Mouse (Mus musculus) MEL (cell line): ENCODE measurements around the gene Spats2. TPM values are rescaled to one million over a fixed set of nuclear protein-coding genes. Genes with fewer than 3 reads are reported as not detected.
A peak's percentile ranks its signal among the peaks of the same experiment; 100 is the strongest.

ENCODE experiments used
- DNase-seq: peaks from one replicate; pipeline ENCODE4 v3.0.0; 2011; ENCODE audit warnings: low read depth, low spot score
- H3K27ac ChIP-seq: 2 replicates; pipeline ENCODE4 v1.5.1; 2012; ENCODE audit warnings: low read depth, mild to moderate bottlenecking, control low read depth, low read length, moderate library complexity; ENCODE audit not compliant: control insufficient read depth
- H3K27me3 ChIP-seq, 2 experiments: fragments of 150-350 bp in 1 of 2; sonication (generic) in 1 of 2; 2 replicates each; pipeline ENCODE4 v1.6.1; 2012; ENCODE audit warnings: low read length in 2 of 2, mild to moderate bottlenecking in 2 of 2, improper control_type of control experiment in 1 of 2, moderate library complexity in 1 of 2; ENCODE audit not compliant: insufficient read depth in 2 of 2, control insufficient read depth in 1 of 2
- H3K36me3 ChIP-seq, 2 experiments: 2 replicates each; pipeline ENCODE4 v1.6.1; 2012 to 2014; ENCODE audit warnings: low read length in 2 of 2, improper control_type of control experiment in 1 of 2, inconsistent platforms in 1 of 2, mild to moderate bottlenecking in 1 of 2; ENCODE audit not compliant: insufficient read depth in 2 of 2, control insufficient read depth in 1 of 2
- H3K4me1 ChIP-seq, 2 experiments: fragments of 150-350 bp in 1 of 2; sonication (generic) in 1 of 2; 2 replicates each; pipeline ENCODE4 v1.6.1; 2012; ENCODE audit warnings: low read length in 2 of 2, improper control_type of control experiment in 1 of 2, mild to moderate bottlenecking in 1 of 2; ENCODE audit not compliant: insufficient read depth in 2 of 2, control insufficient read depth in 1 of 2
- H3K4me3 ChIP-seq, 2 experiments: fragments of 150-350 bp in 1 of 2; sonication (generic) in 1 of 2; 2 replicates each; pipeline ENCODE4 v1.5.1; 2012; ENCODE audit warnings: low read depth in 2 of 2, low read length in 2 of 2, mild to moderate bottlenecking in 2 of 2, moderate library complexity in 2 of 2, control low read depth in 1 of 2, improper control_type of control experiment in 1 of 2; ENCODE audit not compliant: control insufficient read depth in 1 of 2, insufficient read depth in 1 of 2
- H3K79me2 ChIP-seq: 2 replicates; pipeline ENCODE4 v1.6.1; 2012; ENCODE audit warnings: mild to moderate bottlenecking, low read length, moderate library complexity; ENCODE audit not compliant: control insufficient read depth, poor library complexity, insufficient read depth
- H3K9ac ChIP-seq: 2 replicates; pipeline ENCODE4 v1.6.1; 2012; ENCODE audit warnings: low read depth, mild to moderate bottlenecking, control low read depth, low read length, moderate library complexity; ENCODE audit not compliant: control insufficient read depth, poor library complexity, severe bottlenecking
- H3K9me3 ChIP-seq: fragments of 150-350 bp; sonication (generic); replicated peaks from 2 replicates; pipeline ENCODE4 v1.6.1; 2012; ENCODE audit warnings: mild to moderate bottlenecking, low read length, improper control_type of control experiment, moderate library complexity; ENCODE audit not compliant: insufficient read depth
- CHD2 ChIP-seq: IDR thresholded peaks from 2 replicates; pipeline ENCODE4 v1.6.1; 2011; ENCODE audit warnings: low read length, improper control_type of control experiment
- CTCF ChIP-seq, 3 experiments: IDR thresholded peaks in 2 of 3; conservative IDR thresholded peaks in 1 of 3; 2 replicates each; pipeline ENCODE4 v1.5.1; 2011 to 2012; ENCODE audit warnings: low read length in 3 of 3, low read depth in 2 of 3, mild to moderate bottlenecking in 2 of 3, improper control_type of control experiment in 1 of 3, inconsistent platforms in 1 of 3, mixed read lengths in 1 of 3, moderate library complexity in 1 of 3; ENCODE audit not compliant: control insufficient read depth in 1 of 3, insufficient read depth in 1 of 3, poor library complexity in 1 of 3, severe bottlenecking in 1 of 3
- ELF1 ChIP-seq: IDR thresholded peaks from 2 replicates; pipeline ENCODE4 v1.6.1; 2014; ENCODE audit warnings: low read depth, mild to moderate bottlenecking, inconsistent platforms, low read length, improper control_type of control experiment, moderate library complexity
- GABPA ChIP-seq: IDR thresholded peaks from 2 replicates; pipeline ENCODE4 v1.6.1; 2012; ENCODE audit warnings: low read depth, mild to moderate bottlenecking, inconsistent platforms, low read length, improper control_type of control experiment, moderate library complexity
- GATA1 ChIP-seq: IDR thresholded peaks from 2 replicates; pipeline ENCODE4 v1.6.1; 2011; ENCODE audit warnings: low read depth, low read length, improper control_type of control experiment
- HCFC1 ChIP-seq: IDR thresholded peaks from 2 replicates; pipeline ENCODE4 v1.6.1; 2012; ENCODE audit warnings: low read depth, mild to moderate bottlenecking, inconsistent platforms, low read length, improper control_type of control experiment, moderate library complexity
- KAT2A ChIP-seq: conservative IDR thresholded peaks from 2 replicates; pipeline ENCODE4 v1.6.1; 2012; ENCODE audit warnings: low read depth, low read length, improper control_type of control experiment, inconsistent platforms
- MAX ChIP-seq: IDR thresholded peaks from 2 replicates; pipeline ENCODE4 v1.6.1; 2011; ENCODE audit warnings: low read length, improper control_type of control experiment
- MXI1 ChIP-seq: IDR thresholded peaks from 2 replicates; pipeline ENCODE4 v1.6.1; 2011; ENCODE audit warnings: mild to moderate bottlenecking, low read depth, low read length, improper control_type of control experiment
- NRF1 ChIP-seq: IDR thresholded peaks from 2 replicates; pipeline ENCODE4 v1.6.1; 2014; ENCODE audit warnings: low read depth, mild to moderate bottlenecking, inconsistent platforms, low read length, improper control_type of control experiment, moderate library complexity; ENCODE audit not compliant: poor library complexity, insufficient read depth, severe bottlenecking
- POLR2AphosphoS5 ChIP-seq: IDR thresholded peaks from 2 replicates; pipeline ENCODE4 v1.6.1; 2012; ENCODE audit warnings: low read depth, borderline replicate concordance, mild to moderate bottlenecking, inconsistent platforms, low read length, moderate library complexity, mixed read lengths
- RAD21 ChIP-seq: IDR thresholded peaks from 2 replicates; pipeline ENCODE4 v1.6.1; 2011; ENCODE audit warnings: mild to moderate bottlenecking, low read depth, low read length, improper control_type of control experiment
- RCOR1 ChIP-seq: IDR thresholded peaks from 2 replicates; pipeline ENCODE4 v1.6.1; 2012; ENCODE audit warnings: low read depth, mild to moderate bottlenecking, inconsistent platforms, low read length, improper control_type of control experiment
- SMC3 ChIP-seq: IDR thresholded peaks from 2 replicates; pipeline ENCODE4 v1.6.1; 2011; ENCODE audit warnings: low read depth, low read length, improper control_type of control experiment
- TCF12 ChIP-seq: IDR thresholded peaks from 2 replicates; pipeline ENCODE4 v1.6.1; 2014; ENCODE audit warnings: low read depth, mild to moderate bottlenecking, inconsistent platforms, low read length, improper control_type of control experiment, moderate library complexity
- UBTF ChIP-seq: IDR thresholded peaks from 2 replicates; pipeline ENCODE4 v1.6.1; 2012; ENCODE audit warnings: low read depth, mild to moderate bottlenecking, inconsistent platforms, low read length, improper control_type of control experiment, moderate library complexity, borderline replicate concordance; ENCODE audit not compliant: insufficient read depth
- USF1 ChIP-seq: IDR thresholded peaks from 2 replicates; pipeline ENCODE4 v1.6.1; 2014; ENCODE audit warnings: low read depth, mild to moderate bottlenecking, inconsistent platforms, low read length, improper control_type of control experiment, moderate library complexity
- USF2 ChIP-seq, 2 experiments: IDR thresholded peaks; 2 replicates each; pipeline ENCODE4 v1.6.1; 2011 to 2012; ENCODE audit warnings: improper control_type of control experiment in 2 of 2, low read length in 2 of 2, borderline replicate concordance in 1 of 2, inconsistent platforms in 1 of 2, low read depth in 1 of 2, mild to moderate bottlenecking in 1 of 2; ENCODE audit not compliant: insufficient read depth in 1 of 2
- ZC3H11A ChIP-seq: IDR thresholded peaks from 2 replicates; pipeline ENCODE4 v1.6.1; 2012; ENCODE audit warnings: low read depth, mild to moderate bottlenecking, inconsistent platforms, low read length, improper control_type of control experiment
- ZMIZ1 ChIP-seq: IDR thresholded peaks from 2 replicates; pipeline ENCODE4 v1.6.1; 2012; ENCODE audit warnings: low read depth, mild to moderate bottlenecking, inconsistent platforms, low read length, improper control_type of control experiment, moderate library complexity
- ZNF384 ChIP-seq: IDR thresholded peaks from 2 replicates; pipeline ENCODE4 v1.6.1; 2012; ENCODE audit warnings: low read depth, mild to moderate bottlenecking, inconsistent platforms, low read length, improper control_type of control experiment
- polyA plus RNA-seq, 2 experiments: library from polyadenylated mRNA; stranded (reverse) in 1 of 2; unstranded in 1 of 2; fragments of >175 nt in 1 of 2; fragments of >200 nt in 1 of 2; gene quantifications; 2 replicates each; pipeline versions ENCODE4 v1.2.1 to v1.2.4; 2012; ENCODE audit warnings: low replicate concordance in 2 of 2, low read depth in 1 of 2; ENCODE audit not compliant: insufficient read length in 2 of 2, insufficient read depth in 1 of 2, missing spikeins in 1 of 2
- total RNA-seq: library from RNA; depleted of rRNA; stranded (reverse); fragments of 300-350 nt; gene quantifications from 2 replicates; pipeline ENCODE4 v1.2.3, GENCODE M21; 2012

The Spats2 gene
- total and polyA plus RNA-seq, 3 experiments, result 8.2 to 24.5 TPM; not detected in 1

DNA sequence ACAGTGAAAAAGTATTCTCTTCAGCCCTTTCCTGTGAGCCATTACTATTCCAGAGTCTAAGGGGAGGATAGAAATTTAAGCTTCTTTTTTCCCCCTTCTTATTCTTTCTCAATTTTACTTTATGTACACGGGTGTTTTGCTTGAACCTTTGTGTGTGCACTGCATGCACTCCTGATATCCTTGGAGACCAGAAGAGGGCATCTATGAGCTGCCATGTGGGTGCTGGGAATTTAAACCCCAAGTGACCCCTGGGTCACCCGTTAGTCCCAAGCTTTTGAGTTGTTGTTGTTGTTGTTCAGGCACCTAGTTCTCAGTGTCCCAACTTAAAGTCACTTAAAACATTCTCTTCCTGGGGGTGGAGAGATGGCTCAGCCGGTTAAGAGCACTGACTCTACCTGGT, 25.7 kb upstream of the Spats2 start:
- Histone ChIP-seq H3K27ac (no peak overlapping the region), H3K27me3 (no peaks in the 10 kb centered on the region), H3K4me1 (peaks cover 0 to 7% of the 10 kb centered on the region in 2 experiments; a peak in 2 of 4 replicates), H3K9ac (no peak overlapping the region), H3K4me3 (no peak overlapping the region), H3K36me3 (peaks cover 0 to 4% of the 10 kb centered on the region in 2 experiments; a peak in 2 of 4 replicates), H3K9me3 (no peaks in the 10 kb centered on the region), H3K79me2 (no peaks in the 10 kb centered on the region)
- TF ChIP-seq TCF12 (no peak), RAD21 (peak; percentile 27), GABPA (no peak), CTCF (IDR thresholded peaks at IDR 0.05 in 2 of 3, conservative IDR thresholded peaks at IDR 0.05 in 1 of 3; ENCODE audit: control insufficient read depth in 1 of 3, insufficient read depth in 1 of 3, low read depth in 2 of 3, low read length in 3 of 3, poor library complexity in 1 of 3, severe bottlenecking in 1 of 3) (peak in 2 of 3 experiments; percentile 26 to 34; a peak in 4 of 6 replicates), SMC3 (peak; percentile 48), MXI1 (0 out of 2 replicates have a peak, but pooled peaks have one; percentile 42), ZC3H11A (0 out of 2 replicates have a peak, but pooled peaks have one; percentile 15), MAX (peak; percentile 26; the same call in 1 of the 2 replicates)
- DNase-seq, result no peak

DNA sequence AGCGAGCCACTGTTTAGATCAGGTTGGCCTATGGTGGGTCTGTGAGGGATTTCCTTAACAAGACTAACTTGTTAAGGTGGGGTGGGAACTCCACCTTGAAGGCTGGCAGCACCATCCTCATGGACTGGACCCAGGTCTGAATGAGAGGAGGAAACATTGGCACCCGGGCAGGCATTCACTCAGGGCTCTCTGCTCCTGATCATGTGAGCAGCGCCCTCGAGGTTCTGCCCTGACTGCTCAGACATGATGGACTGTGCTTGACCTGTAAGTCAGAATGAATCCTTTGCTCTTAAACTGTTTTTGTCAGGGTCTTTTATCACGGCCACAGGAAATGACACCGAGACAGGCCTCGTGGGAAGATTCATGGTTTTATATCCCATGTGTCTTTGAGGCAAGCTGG, 20.5 kb upstream of the Spats2 start:
- H3K27ac ChIP-seq, result no peak overlapping the region

DNA sequence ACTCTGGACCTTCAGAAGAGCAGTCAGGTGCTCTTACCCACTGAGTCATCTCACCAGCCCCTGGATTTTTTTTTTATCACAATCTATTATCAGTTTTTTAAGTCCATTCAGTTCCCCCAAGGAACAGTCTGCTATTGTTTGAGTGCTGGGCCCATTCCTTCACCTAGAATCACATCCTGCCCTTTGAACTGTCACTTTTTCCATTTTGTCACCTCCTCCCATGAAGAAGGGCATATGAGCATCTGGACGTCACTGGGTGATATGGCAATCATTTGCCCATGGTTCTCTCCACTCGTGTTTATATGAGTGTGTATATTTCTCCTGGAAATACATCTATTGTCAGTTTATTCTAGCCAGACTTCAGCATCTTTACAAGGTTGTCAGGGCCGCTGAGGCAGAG, 17.9 kb upstream of the Spats2 start:
- H3K4me3 ChIP-seq, result no peak overlapping the region
- H3K27ac ChIP-seq, result no peak overlapping the region
- H3K36me3 ChIP-seq, result peaks cover 0 to under 1% of the 10 kb centered on the region in 2 experiments; a peak in 1 of 4 replicates
- H3K79me2 ChIP-seq, result no peaks in the 10 kb centered on the region
- no peak for TF ChIP-seq ELF1
- TF ChIP-seq ZNF384, result no peak
- no peak for TF ChIP-seq CTCF (IDR thresholded peaks at IDR 0.05 in 2 of 3, conservative IDR thresholded peaks at IDR 0.05 in 1 of 3; ENCODE audit: control insufficient read depth in 1 of 3, insufficient read depth in 1 of 3, low read depth in 2 of 3, low read length in 3 of 3, poor library complexity in 1 of 3, severe bottlenecking in 1 of 3)
- no peak for TF ChIP-seq KAT2A
- no peak for TF ChIP-seq ZMIZ1
- no peak for TF ChIP-seq USF2 (IDR thresholded peaks at IDR 0.05; ENCODE audit: borderline replicate concordance in 1 of 2, insufficient read depth in 1 of 2, low read depth in 1 of 2, low read length in 2 of 2)
- TF ChIP-seq POLR2AphosphoS5, result no peak
- no peak for TF ChIP-seq HCFC1
- no peaks in the 10 kb centered on the region; a peak in 1 of 4 replicates for H3K4me1 ChIP-seq
- no peak for DNase-seq
- no peaks in the 10 kb centered on the region for H3K9me3 ChIP-seq
- H3K9ac ChIP-seq, result no peak overlapping the region
- H3K27me3 ChIP-seq, result no peaks in the 10 kb centered on the region

More for the DNA sequence above, 20.5 kb upstream of the Spats2 start:
- TF ChIP-seq KAT2A, result no peak
- TF ChIP-seq USF1, result no peak
- no peak for TF ChIP-seq MAX
- TF ChIP-seq ELF1, result no peak
- TF ChIP-seq CHD2, result no peak
- no peak for TF ChIP-seq POLR2AphosphoS5
- no peak for TF ChIP-seq RAD21
- no peak for TF ChIP-seq GABPA
- no peak for TF ChIP-seq RCOR1
- TF ChIP-seq GATA1, result no peak
- no peak for TF ChIP-seq NRF1
- TF ChIP-seq UBTF, result no peak
- TF ChIP-seq HCFC1, result no peak
- TF ChIP-seq ZMIZ1, result no peak
- TF ChIP-seq, all 39 proteins: peak for 0
- H3K79me2 ChIP-seq, result no peaks in the 10 kb centered on the region
- no peak for DNase-seq
- no peak overlapping the region for H3K4me3 ChIP-seq
- H3K9me3 ChIP-seq, result no peaks in the 10 kb centered on the region
- H3K4me1 ChIP-seq, result no peaks in the 10 kb centered on the region
- H3K36me3 ChIP-seq, result no peaks in the 10 kb centered on the region
- no peak overlapping the region for H3K9ac ChIP-seq
- H3K27me3 ChIP-seq, result no peaks in the 10 kb centered on the region
